Mouse (Mus musculus): ENCODE results near the gene Cdhr3. TPM values are rescaled to one million over a fixed set of nuclear protein-coding genes. Genes with fewer than 3 reads are reported as not detected.
"Not testable (repeated sequence)": the region's sequence is repeated elsewhere in the genome, so short reads cannot be mapped to it uniquely, and the experiment has no call there.

Gene Cdhr3
- total and polyA plus RNA-seq, 3 experiments, result not detected

- no peak overlapping the region for H3K9ac ChIP-seq (ENCODE audit: control insufficient read depth, low read depth, low read length, poor library complexity, severe bottlenecking)
- H3K4me1 ChIP-seq (ENCODE audit: control insufficient read depth in 1 of 2, insufficient read depth in 2 of 2, low read length in 2 of 2), result no peaks in the 10 kb centered on the region
- H3K4me3 ChIP-seq (ENCODE audit: control insufficient read depth in 1 of 2, insufficient read depth in 1 of 2, low read depth in 2 of 2, low read length in 2 of 2), result no peak overlapping the region
- no peaks in the 10 kb centered on the region for H3K36me3 ChIP-seq (ENCODE audit: control insufficient read depth in 1 of 2, insufficient read depth in 2 of 2, low read length in 2 of 2)
- TF ChIP-seq USF1 (IDR thresholded peaks at IDR 0.05; ENCODE audit: low read depth, low read length) (no peak), POLR2AphosphoS2 (IDR thresholded peaks at IDR 0.05; ENCODE audit: low read length) (no peak), RAD21 (IDR thresholded peaks at IDR 0.05; ENCODE audit: low read depth, low read length) (no peak), ZMIZ1 (IDR thresholded peaks at IDR 0.05; ENCODE audit: low read depth, low read length) (no peak), HCFC1 (IDR thresholded peaks at IDR 0.05; ENCODE audit: low read depth, low read length) (no peak), E2F4 (IDR thresholded peaks at IDR 0.05; ENCODE audit: borderline replicate concordance, low read depth, low read length) (no peak), GABPA (IDR thresholded peaks at IDR 0.05; ENCODE audit: low read depth, low read length) (no peak), SIN3A (IDR thresholded peaks at IDR 0.05; ENCODE audit: low read length) (no peak), ETS1 (IDR thresholded peaks at IDR 0.05; ENCODE audit: low read depth, low read length) (no peak), CHD2 (IDR thresholded peaks at IDR 0.05; ENCODE audit: low read length) (no peak), MAZ (IDR thresholded peaks at IDR 0.05; ENCODE audit: low read depth, low read length) (no peak)
- H3K79me2 ChIP-seq (ENCODE audit: control insufficient read depth, insufficient read depth, low read length, poor library complexity), result no peaks in the 10 kb centered on the region
- H3K9me3 ChIP-seq (replicated peaks; ENCODE audit: insufficient read depth, low read length), result no peaks in the 10 kb centered on the region
- no peak overlapping the region for H3K27ac ChIP-seq (ENCODE audit: control insufficient read depth, low read depth, low read length)
- no peak for DNase-seq (ENCODE audit: low read depth, low spot score)
- H3K27me3 ChIP-seq (ENCODE audit: control insufficient read depth in 1 of 2, insufficient read depth in 2 of 2, low read length in 2 of 2), result peaks cover 3 to 6% of the 10 kb centered on the region in 2 experiments
These were observed 92.3 kb downstream of the Cdhr3 start for GRCm38 (mm10) chr12:33000402-33000801.

- not testable (repeated sequence) for H3K27me3 ChIP-seq (ENCODE audit: control insufficient read depth in 1 of 2, insufficient read depth in 2 of 2, low read length in 2 of 2); H3K36me3 ChIP-seq (ENCODE audit: control insufficient read depth in 1 of 2, insufficient read depth in 2 of 2, low read length in 2 of 2); H3K4me3 ChIP-seq (ENCODE audit: control insufficient read depth in 1 of 2, insufficient read depth in 1 of 2, low read depth in 2 of 2, low read length in 2 of 2); H3K9me3 ChIP-seq (replicated peaks; ENCODE audit: insufficient read depth, low read length); DNase-seq (ENCODE audit: low read depth, low spot score); H3K9ac ChIP-seq (ENCODE audit: control insufficient read depth, low read depth, low read length, poor library complexity, severe bottlenecking); H3K4me1 ChIP-seq (ENCODE audit: control insufficient read depth in 1 of 2, insufficient read depth in 2 of 2, low read length in 2 of 2); H3K79me2 ChIP-seq (ENCODE audit: control insufficient read depth, insufficient read depth, low read length, poor library complexity); H3K27ac ChIP-seq (ENCODE audit: control insufficient read depth, low read depth, low read length)
These were observed 92.9 kb downstream of the Cdhr3 start for GRCm38 (mm10) chr12:32999778-33000177.

- H3K79me2 ChIP-seq (ENCODE audit: control insufficient read depth, insufficient read depth, low read length, poor library complexity), result no peaks in the 10 kb centered on the region
- H3K27ac ChIP-seq (ENCODE audit: control insufficient read depth, low read depth, low read length), result no peak overlapping the region
- TF ChIP-seq GATA1 (IDR thresholded peaks at IDR 0.05; ENCODE audit: low read depth, low read length), result no peak
- peaks cover 1 to 3% of the 10 kb centered on the region in 2 experiments; a peak in 3 of 4 replicates for H3K27me3 ChIP-seq (ENCODE audit: control insufficient read depth in 1 of 2, insufficient read depth in 2 of 2, low read length in 2 of 2)
- peak; percentile 11 for DNase-seq (ENCODE audit: low read depth, low spot score)
- no peak overlapping the region for H3K4me3 ChIP-seq (ENCODE audit: control insufficient read depth in 1 of 2, insufficient read depth in 1 of 2, low read depth in 2 of 2, low read length in 2 of 2)
- no peaks in the 10 kb centered on the region for H3K36me3 ChIP-seq (ENCODE audit: control insufficient read depth in 1 of 2, insufficient read depth in 2 of 2, low read length in 2 of 2)
- H3K4me1 ChIP-seq (ENCODE audit: control insufficient read depth in 1 of 2, insufficient read depth in 2 of 2, low read length in 2 of 2), result no peaks in the 10 kb centered on the region
- H3K9me3 ChIP-seq (replicated peaks; ENCODE audit: insufficient read depth, low read length), result no peaks in the 10 kb centered on the region
- no peak overlapping the region for H3K9ac ChIP-seq (ENCODE audit: control insufficient read depth, low read depth, low read length, poor library complexity, severe bottlenecking)
These were observed 93.9 kb downstream of the Cdhr3 start for GRCm38 (mm10) chr12:32998766-32999165.

All from MEL (cell line).